Mouse (Mus musculus): ENCODE data around the gene Hoxd11.

GRCm38 (mm10) chr2:74696442-74697335 lies 17.3 kb downstream of the Hoxd11 start:
- TF ChIP-seq CTCF (IDR thresholded peaks at IDR 0.05; ENCODE audit: extremely low read depth, insufficient read depth, insufficient read length, insufficient replicate concordance) (no peak), POLR2A (IDR thresholded peaks at IDR 0.05; ENCODE audit: low read depth, low read length) (no peak)
